Mouse (Mus musculus) spleen, postnatal 36 days (tissue): ENCODE results near the gene Lrch1.

Source experiments
- DNase-seq, 2 experiments: peaks; one replicate each; pipeline ENCODE4 v3.0.0; 2022; ENCODE audit warnings: low spot score in 2 of 2, mixed read lengths in 1 of 2

Lrch1 gene

GRCm38 (mm10) chr14:74723541-74723940, 224.1 kb downstream of the Lrch1 start:
- DNase-seq, result no peak

GRCm38 (mm10) chr14:74709054-74709453, 238.6 kb downstream of the Lrch1 start:
- peak; percentile 7 to 22 for DNase-seq
